Mouse (Mus musculus): ENCODE data around the gene Gpi1. TPM values are rescaled to one million over a fixed set of nuclear protein-coding genes. Genes with fewer than 3 reads are reported as not detected.
"Not testable (repeated sequence)": the region's sequence is repeated elsewhere in the genome, so short reads cannot be mapped to it uniquely, and the experiment has no call there.

The Gpi1 gene
- polyA plus RNA-seq, 1 experiment from 2014 or later = 287 TPM

DNA sequence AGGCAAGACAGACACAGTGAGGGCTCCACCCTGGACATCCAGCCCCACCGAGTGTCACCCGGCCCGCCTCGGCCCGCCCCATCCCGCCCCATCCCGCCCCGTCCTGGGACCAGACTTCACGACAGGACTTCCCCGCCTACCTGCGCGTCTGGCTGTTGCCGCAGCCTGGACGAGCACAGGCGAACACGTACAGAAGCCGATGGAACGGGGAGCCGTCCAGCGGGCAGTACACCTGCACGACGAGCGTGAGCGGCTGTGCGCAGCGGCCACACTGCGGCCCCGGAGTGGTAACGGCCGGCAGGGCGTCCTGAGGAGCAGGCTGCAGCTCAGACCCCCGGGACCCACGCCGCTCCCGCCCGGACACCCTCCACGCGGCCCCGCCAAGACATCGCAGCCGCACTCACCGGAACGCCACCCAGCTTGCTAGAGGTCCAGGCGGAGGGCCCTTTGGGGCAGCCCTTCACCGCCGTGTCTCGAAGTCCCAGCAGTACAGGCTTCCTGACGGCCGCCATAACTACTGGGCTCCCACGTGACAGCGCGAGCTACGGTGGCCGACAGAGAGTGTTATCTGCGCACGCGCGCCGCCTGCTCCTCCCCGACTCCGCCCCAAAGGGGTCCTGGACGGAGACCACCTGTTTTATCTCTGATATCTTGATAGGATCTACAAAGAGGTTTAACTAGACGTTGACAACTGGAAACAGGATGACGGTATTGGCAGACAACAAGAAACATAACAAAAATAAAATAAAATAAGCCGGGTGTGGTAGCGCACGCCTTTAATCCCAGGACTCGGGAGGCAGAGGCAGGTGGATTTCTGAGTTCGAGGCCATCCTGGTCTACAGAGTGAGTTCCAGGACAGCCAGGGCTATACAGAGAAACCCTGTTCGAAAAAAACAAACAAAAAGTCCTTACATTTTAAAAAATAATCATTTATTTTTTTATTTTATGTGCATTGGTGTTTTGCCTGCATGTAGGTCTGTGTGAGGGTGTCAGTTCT lies 33.7 kb downstream of the Gpi1 start, which contains the start of gene Pdcd2l:
Gene Pdcd2l (minus strand): TSS at position 530 of the 997 bp plus-strand sequence.
- peak within 1 kb of the TSS; percentile 77 for H3K4me2 ChIP-seq (ENCODE audit: low read depth, low read length)
- H3K9ac ChIP-seq (replicated peaks; ENCODE audit: low read length) = peak within 1 kb of the TSS; percentile 92
- peak; percentile 90 for ATAC-seq (replicated peaks; ENCODE audit: insufficient number of reproducible peaks, low FRiP score, low TSS enrichment, low read depth)
- DNase-seq (ENCODE audit: low spot score) = peak; percentile 94
- no peaks in the 10 kb centered on the region for H3K9me3 ChIP-seq (replicated peaks; ENCODE audit: control insufficient read depth, low read length)
- H3K4me3 ChIP-seq (ENCODE audit: low read depth, low read length) = peak within 1 kb of the TSS; percentile 99
- 3% methylated on average over 62 of the region's 70 CpGs for WGBS
- H3K27ac ChIP-seq (replicated peaks; ENCODE audit: low read depth, low read length) = 0 out of 2 replicates have a peak within 1 kb of the TSS, but pooled peaks have one; percentile 8
- no peaks in the 10 kb centered on the region for H3K4me1 ChIP-seq (ENCODE audit: control insufficient read depth, insufficient read depth, low read length)
- peaks cover 6% of the 10 kb centered on the region; the same call in 1 of the 2 replicates for H3K36me3 ChIP-seq (replicated peaks; ENCODE audit: control insufficient read depth, insufficient read depth, low read depth, low read length)
- no peaks in the 10 kb centered on the region for H3K27me3 ChIP-seq (ENCODE audit: control insufficient read depth, insufficient read depth, low read length)

DNA sequence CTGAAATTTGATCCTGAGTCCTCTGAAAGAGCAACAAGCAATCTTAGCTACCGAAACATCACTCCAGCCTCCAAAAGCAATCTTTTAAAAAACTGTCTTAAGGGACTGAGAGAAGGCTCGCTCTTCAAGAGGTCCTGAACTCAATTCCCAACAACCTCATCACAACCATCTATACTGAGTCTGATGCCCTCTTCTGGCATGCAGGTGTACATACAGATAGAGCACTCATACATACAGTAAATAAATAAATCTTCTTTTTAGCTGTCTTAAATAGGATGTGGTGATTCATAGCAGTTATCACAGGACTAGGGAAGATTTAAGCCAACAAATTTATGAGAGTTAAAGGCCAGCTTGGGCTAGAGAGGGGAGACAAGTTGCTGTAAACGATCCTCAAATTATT lies 34.5 kb downstream of the Gpi1 start:
- Histone ChIP-seq H3K27ac (replicated peaks; ENCODE audit: low read depth, low read length) (no peak overlapping the region), H3K9ac (replicated peaks; ENCODE audit: low read length) (peak overlapping the region; percentile 92), H3K9me3 (replicated peaks; ENCODE audit: control insufficient read depth, low read length) (no peaks in the 10 kb centered on the region), H3K4me1 (ENCODE audit: control insufficient read depth, insufficient read depth, low read length) (no peaks in the 10 kb centered on the region), H3K4me3 (ENCODE audit: low read depth, low read length) (peak overlapping the region; percentile 99), H3K4me2 (ENCODE audit: low read depth, low read length) (peak overlapping the region; percentile 77), H3K36me3 (replicated peaks; ENCODE audit: control insufficient read depth, insufficient read depth, low read depth, low read length) (peaks cover 2% of the 10 kb centered on the region; the same call in 1 of the 2 replicates), H3K27me3 (ENCODE audit: control insufficient read depth, insufficient read depth, low read length) (no peaks in the 10 kb centered on the region)
- 44% methylated on average over 3 of the region's 3 CpGs for WGBS
- ATAC-seq (replicated peaks; ENCODE audit: insufficient number of reproducible peaks, low FRiP score, low TSS enrichment, low read depth) = no peak
- DNase-seq (ENCODE audit: low spot score) = no peak

DNA sequence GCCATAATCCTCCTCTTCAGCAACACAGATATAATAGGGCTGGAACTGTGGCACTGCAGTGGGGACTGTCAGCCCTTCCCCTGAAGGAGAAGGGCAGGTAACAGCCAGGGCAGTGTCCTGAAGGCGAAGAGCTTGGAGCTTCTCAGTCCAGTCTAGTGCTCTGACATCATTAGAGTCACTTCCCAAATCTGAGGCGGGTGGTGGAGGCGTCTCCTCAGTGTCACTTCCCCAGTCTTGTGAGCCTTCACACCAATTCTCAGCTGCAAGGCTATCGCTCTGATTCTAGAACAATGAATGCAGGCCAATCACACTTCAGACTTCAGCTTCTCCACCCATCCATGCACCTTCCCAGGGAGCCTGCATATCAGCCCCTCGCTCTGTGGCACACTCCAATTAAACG lies 37.3 kb downstream of the Gpi1 start:
- H3K4me2 ChIP-seq (ENCODE audit: low read depth, low read length) = no peak overlapping the region
- no peaks in the 10 kb centered on the region for H3K9me3 ChIP-seq (replicated peaks; ENCODE audit: control insufficient read depth, low read length)
- H3K27ac ChIP-seq (replicated peaks; ENCODE audit: low read depth, low read length) = no peak overlapping the region
- 92% methylated on average over 6 of the region's 6 CpGs for WGBS
- H3K4me1 ChIP-seq (ENCODE audit: control insufficient read depth, insufficient read depth, low read length) = no peaks in the 10 kb centered on the region
- DNase-seq (ENCODE audit: low spot score) (no peak), ATAC-seq (replicated peaks; ENCODE audit: insufficient number of reproducible peaks, low FRiP score, low TSS enrichment, low read depth) (no peak)
- H3K27me3 ChIP-seq (ENCODE audit: control insufficient read depth, insufficient read depth, low read length) = no peaks in the 10 kb centered on the region
- no peak overlapping the region for H3K4me3 ChIP-seq (ENCODE audit: low read depth, low read length)
- peaks cover 2% of the 10 kb centered on the region; the same call in 1 of the 2 replicates for H3K36me3 ChIP-seq (replicated peaks; ENCODE audit: control insufficient read depth, insufficient read depth, low read depth, low read length)
- H3K9ac ChIP-seq (replicated peaks; ENCODE audit: low read length) = no peak overlapping the region

DNA sequence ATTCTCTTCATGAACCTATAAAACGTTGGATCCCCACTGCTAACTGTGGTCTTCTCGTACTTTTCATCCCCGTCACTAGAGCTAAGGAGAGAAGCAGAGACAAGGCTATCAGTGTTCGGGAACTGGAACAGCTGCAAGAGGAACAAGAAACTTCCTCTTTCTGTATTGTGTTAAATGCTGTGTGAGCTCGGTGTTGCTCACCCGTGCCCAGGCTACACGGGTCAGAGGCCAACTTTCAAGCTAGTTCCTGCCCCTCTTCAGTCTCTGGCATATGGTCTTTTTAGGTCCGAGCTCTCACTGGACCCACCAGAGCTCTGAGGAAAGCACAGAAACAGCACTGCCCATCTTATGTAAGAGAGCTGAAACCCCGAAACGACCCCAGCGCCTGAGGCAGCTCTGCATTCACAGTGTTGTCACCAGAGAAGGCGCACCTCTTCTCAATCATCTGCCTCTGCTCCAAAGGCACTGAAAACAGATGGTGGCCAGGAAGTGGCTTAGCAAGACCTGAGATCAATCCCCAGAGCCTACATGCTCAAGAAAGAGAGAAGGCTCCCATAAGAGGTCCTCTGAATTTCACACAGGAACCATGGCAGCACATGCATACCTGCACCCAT lies 40.7 kb downstream of the Gpi1 start:
- no peaks in the 10 kb centered on the region for H3K27me3 ChIP-seq (ENCODE audit: control insufficient read depth, insufficient read depth, low read length)
- H3K9me3 ChIP-seq (replicated peaks; ENCODE audit: control insufficient read depth, low read length) = no peaks in the 10 kb centered on the region
- H3K4me2 ChIP-seq (ENCODE audit: low read depth, low read length) = no peak overlapping the region
- H3K4me3 ChIP-seq (ENCODE audit: low read depth, low read length) = no peak overlapping the region
- H3K9ac ChIP-seq (replicated peaks; ENCODE audit: low read length) = no peak overlapping the region
- ATAC-seq (replicated peaks; ENCODE audit: insufficient number of reproducible peaks, low FRiP score, low TSS enrichment, low read depth) = no peak
- WGBS = 85% methylated on average over 12 of the region's 12 CpGs
- no peak for DNase-seq (ENCODE audit: low spot score)
- H3K27ac ChIP-seq (replicated peaks; ENCODE audit: low read depth, low read length) = no peak overlapping the region
- no peaks in the 10 kb centered on the region for H3K4me1 ChIP-seq (ENCODE audit: control insufficient read depth, insufficient read depth, low read length)
- H3K36me3 ChIP-seq (replicated peaks; ENCODE audit: control insufficient read depth, insufficient read depth, low read depth, low read length) = peaks cover 2% of the 10 kb centered on the region; the same call in 1 of the 2 replicates

DNA sequence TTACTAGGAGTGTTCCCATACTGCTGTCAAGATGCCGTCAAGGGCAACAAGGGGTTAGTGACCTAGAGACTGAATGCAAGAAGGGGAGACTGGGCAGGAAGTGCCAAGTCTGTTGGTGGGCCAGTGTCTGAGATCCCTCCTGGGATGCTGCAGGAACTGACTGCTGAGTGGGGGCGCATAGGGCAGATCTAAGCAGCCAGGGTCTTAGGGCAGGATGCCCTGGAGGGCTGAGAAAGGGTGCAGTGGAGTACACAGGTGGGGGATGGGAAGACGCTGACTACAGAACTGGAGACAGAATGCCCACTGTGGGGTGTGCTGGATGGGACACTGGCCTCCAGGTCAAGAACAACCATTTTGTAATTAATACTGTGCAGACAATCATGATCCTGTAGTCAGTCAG lies 46.3 kb downstream of the Gpi1 start:
- DNase-seq (ENCODE audit: low spot score) (no peak), ATAC-seq (replicated peaks; ENCODE audit: insufficient number of reproducible peaks, low FRiP score, low TSS enrichment, low read depth) (peak; percentile 79)
- H3K36me3 ChIP-seq (replicated peaks; ENCODE audit: control insufficient read depth, insufficient read depth, low read depth, low read length) = no peaks in the 10 kb centered on the region; the same call in 1 of the 2 replicates

DNA sequence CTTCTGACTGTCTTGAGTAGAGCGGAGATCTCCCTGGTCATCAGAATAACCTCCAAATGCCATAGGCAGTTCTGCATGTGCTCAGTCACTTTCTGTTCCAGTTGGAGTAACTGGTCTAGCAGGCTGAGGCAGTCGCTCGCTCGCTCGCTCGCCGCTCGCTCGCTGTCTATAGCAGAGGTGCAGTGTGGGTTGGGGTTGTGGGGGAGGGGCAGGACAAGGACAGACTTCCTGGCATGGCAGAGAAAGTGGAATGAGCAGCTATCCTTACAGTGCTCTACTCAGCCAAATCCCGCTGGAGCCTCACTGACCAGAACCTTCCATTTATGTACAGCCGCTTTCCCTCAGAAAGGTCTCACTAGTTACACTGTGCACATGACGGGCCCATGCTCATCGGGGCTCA lies 46.8 kb downstream of the Gpi1 start:
- H3K27me3 ChIP-seq (ENCODE audit: control insufficient read depth, insufficient read depth, low read length) = no peaks in the 10 kb centered on the region
- no peaks in the 10 kb centered on the region for H3K4me1 ChIP-seq (ENCODE audit: control insufficient read depth, insufficient read depth, low read length)
- H3K9ac ChIP-seq (replicated peaks; ENCODE audit: low read length) = no peak overlapping the region
- peak; percentile 16 for DNase-seq (ENCODE audit: low spot score)
- H3K4me3 ChIP-seq (ENCODE audit: low read depth, low read length) = no peak overlapping the region
- no peak overlapping the region for H3K27ac ChIP-seq (replicated peaks; ENCODE audit: low read depth, low read length)
- peak; percentile 79 for ATAC-seq (replicated peaks; ENCODE audit: insufficient number of reproducible peaks, low FRiP score, low TSS enrichment, low read depth)
- H3K4me2 ChIP-seq (ENCODE audit: low read depth, low read length) = no peak overlapping the region
- 79% methylated on average over 13 of the region's 13 CpGs for WGBS
- no peaks in the 10 kb centered on the region for H3K9me3 ChIP-seq (replicated peaks; ENCODE audit: control insufficient read depth, low read length)
- H3K36me3 ChIP-seq (replicated peaks; ENCODE audit: control insufficient read depth, insufficient read depth, low read depth, low read length) = no peaks in the 10 kb centered on the region; the same call in 1 of the 2 replicates

More for the DNA sequence above, 46.3 kb downstream of the Gpi1 start:
- 69% methylated on average over 3 of the region's 3 CpGs for WGBS
- no peak overlapping the region for H3K4me2 ChIP-seq (ENCODE audit: low read depth, low read length)
- no peaks in the 10 kb centered on the region for H3K4me1 ChIP-seq (ENCODE audit: control insufficient read depth, insufficient read depth, low read length)
- no peak overlapping the region for H3K4me3 ChIP-seq (ENCODE audit: low read depth, low read length)
- no peak overlapping the region for H3K9ac ChIP-seq (replicated peaks; ENCODE audit: low read length)
- no peak overlapping the region for H3K27ac ChIP-seq (replicated peaks; ENCODE audit: low read depth, low read length)
- H3K27me3 ChIP-seq (ENCODE audit: control insufficient read depth, insufficient read depth, low read length) = no peaks in the 10 kb centered on the region
- H3K9me3 ChIP-seq (replicated peaks; ENCODE audit: control insufficient read depth, low read length) = no peaks in the 10 kb centered on the region

DNA sequence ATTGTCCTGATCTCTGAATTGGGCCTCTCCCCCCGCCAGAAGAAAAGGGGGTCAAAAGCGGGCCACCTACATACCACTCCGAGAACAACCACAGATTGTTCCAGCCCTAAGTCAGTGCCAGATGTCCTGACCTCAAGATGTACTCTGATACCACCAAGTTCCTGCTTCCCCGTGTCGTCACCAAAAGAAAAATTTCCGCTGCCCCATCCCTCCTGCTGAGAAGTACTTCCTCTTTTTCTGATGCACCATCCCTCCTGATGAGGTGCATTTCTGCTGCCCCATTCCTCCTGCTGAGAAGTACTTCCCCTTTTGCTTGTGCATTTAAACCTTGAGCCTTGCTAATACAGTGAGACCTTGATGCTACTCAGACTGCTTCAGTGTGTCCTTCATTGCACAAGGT lies 53.9 kb downstream of the Gpi1 start:
- WGBS = 83% methylated on average over 6 of the region's 6 CpGs
- H3K27me3 ChIP-seq (ENCODE audit: control insufficient read depth, insufficient read depth, low read length); H3K4me3 ChIP-seq (ENCODE audit: low read depth, low read length); DNase-seq (ENCODE audit: low spot score); H3K4me1 ChIP-seq (ENCODE audit: control insufficient read depth, insufficient read depth, low read length); H3K4me2 ChIP-seq (ENCODE audit: low read depth, low read length); H3K9me3 ChIP-seq (replicated peaks; ENCODE audit: control insufficient read depth, low read length); H3K9ac ChIP-seq (replicated peaks; ENCODE audit: low read length); H3K36me3 ChIP-seq (replicated peaks; ENCODE audit: control insufficient read depth, insufficient read depth, low read depth, low read length); ATAC-seq (replicated peaks; ENCODE audit: insufficient number of reproducible peaks, low FRiP score, low TSS enrichment, low read depth); H3K27ac ChIP-seq (replicated peaks; ENCODE audit: low read depth, low read length): not testable (repeated sequence)

DNA sequence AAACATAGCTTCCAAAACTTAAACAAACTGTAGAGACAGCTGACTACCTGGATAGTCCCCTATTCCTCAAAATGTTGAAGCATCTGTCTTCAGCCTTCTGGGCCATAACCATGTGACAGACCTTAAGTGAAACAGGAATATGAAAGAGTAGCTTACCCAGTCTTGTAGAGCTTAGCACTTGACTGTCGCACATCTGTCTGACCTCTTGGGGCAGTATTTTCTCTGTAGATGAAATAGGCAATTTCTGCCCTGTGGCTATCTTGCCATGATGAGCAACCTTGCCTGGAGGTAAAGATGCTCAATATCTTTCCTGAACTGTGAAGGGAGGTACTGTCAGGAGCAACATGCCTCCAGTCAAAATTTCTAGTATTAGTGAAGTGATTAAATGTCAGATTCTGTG lies 57.9 kb downstream of the Gpi1 start:
- Histone ChIP-seq H3K36me3 (replicated peaks; ENCODE audit: control insufficient read depth, insufficient read depth, low read depth, low read length) (no peaks in the 10 kb centered on the region), H3K9me3 (replicated peaks; ENCODE audit: control insufficient read depth, low read length) (no peaks in the 10 kb centered on the region), H3K9ac (replicated peaks; ENCODE audit: low read length) (no peak overlapping the region), H3K27me3 (ENCODE audit: control insufficient read depth, insufficient read depth, low read length) (no peaks in the 10 kb centered on the region), H3K27ac (replicated peaks; ENCODE audit: low read depth, low read length) (no peak overlapping the region), H3K4me2 (ENCODE audit: low read depth, low read length) (no peak overlapping the region), H3K4me1 (ENCODE audit: control insufficient read depth, insufficient read depth, low read length) (no peaks in the 10 kb centered on the region), H3K4me3 (ENCODE audit: low read depth, low read length) (no peak overlapping the region)
- DNase-seq (ENCODE audit: low spot score) = no peak
- WGBS = 77% methylated on average over 1 of the region's 1 CpGs
- no peak for ATAC-seq (replicated peaks; ENCODE audit: insufficient number of reproducible peaks, low FRiP score, low TSS enrichment, low read depth)

All from embryonic facial prominence, embryonic 11.5 days (tissue).